Mouse (Mus musculus): ENCODE data around the gene Zfp119b. TPM values are rescaled to one million over a fixed set of nuclear protein-coding genes. Genes with fewer than 3 reads are reported as not detected.

The Zfp119b gene
- polyA plus RNA-seq (2012; rRNA removed): not detected in 2 replicates

GRCm38 (mm10) chr17:55949400-55949799, at the start of gene Zfp119b:
Gene Zfp119b (minus strand): TSS chr17:55949500.

GRCm38 (mm10) chr17:55986030-55986961, 37.0 kb upstream of the Zfp119b start, which contains the start of gene Fsd1:
Gene Fsd1 (plus strand): TSS chr17:55986509.

GRCm38 (mm10) chr17:55969966-55970891, 20.9 kb upstream of the Zfp119b start, which contains the start of gene Shd:
Gene Shd (plus strand): TSS chr17:55970467.

GRCm38 (mm10) chr17:55958918-55959728, 9.8 kb upstream of the Zfp119b start, which contains the start of gene Yju2:
Gene Yju2 (plus strand): TSS chr17:55959099.

GRCm38 (mm10) chr17:55952447-55953027, 3.2 kb upstream of the Zfp119b start, which contains the start of gene Ebi3:
Gene Ebi3 (plus strand): TSS chr17:55952640.

Other genes starting within 250 kb of the Zfp119b start
- gene Pot1b, start 236.9 kb downstream of the Zfp119b start, polyA plus RNA-seq (2012; rRNA removed): 0.16 and 0.18 TPM in 2 replicates
- gene Adgre4, start 199.5 kb downstream of the Zfp119b start, polyA plus RNA-seq (2012; rRNA removed): 0.14 and 0.15 TPM in 2 replicates
- not detected in 2 replicates for gene Zfp119a, start 70.6 kb downstream of the Zfp119b start, polyA plus RNA-seq (2012; rRNA removed)
- 0.03 and 0.10 TPM in 2 replicates for gene Zfp959, start 57.4 kb downstream of the Zfp119b start, polyA plus RNA-seq (2012; rRNA removed)
- gene Ebi3, start 3.1 kb upstream of the Zfp119b start, polyA plus RNA-seq (2012; rRNA removed): 1.7 and 3.1 TPM in 2 replicates
- 2.5 and 2.8 TPM in 2 replicates for gene Yju2, start 9.6 kb upstream of the Zfp119b start, polyA plus RNA-seq (2012; rRNA removed)
- 1.0 and 2.0 TPM in 2 replicates for gene Shd, start 21.0 kb upstream of the Zfp119b start, polyA plus RNA-seq (2012; rRNA removed)
- 0.23 and 0.35 TPM in 2 replicates for gene Fsd1, start 37.0 kb upstream of the Zfp119b start, polyA plus RNA-seq (2012; rRNA removed)
- gene Stap2, start 56.1 kb upstream of the Zfp119b start, polyA plus RNA-seq (2012; rRNA removed): 35.8 and 36.1 TPM in 2 replicates
- 68.7 and 91.5 TPM in 2 replicates for gene Mpnd, start 56.2 kb upstream of the Zfp119b start, polyA plus RNA-seq (2012; rRNA removed)
- 56.0 and 61.6 TPM in 2 replicates for gene Sh3gl1, start 87.1 kb upstream of the Zfp119b start, polyA plus RNA-seq (2012; rRNA removed)
- gene Chaf1a, start 90.9 kb upstream of the Zfp119b start, polyA plus RNA-seq (2012; rRNA removed): 1.4 and 2.1 TPM in 2 replicates
- 25.8 and 28.1 TPM in 2 replicates for gene Ubxn6, start 125.5 kb upstream of the Zfp119b start, polyA plus RNA-seq (2012; rRNA removed)
- 22.5 and 23.4 TPM in 2 replicates for gene Hdgfl2, start 130.1 kb upstream of the Zfp119b start, polyA plus RNA-seq (2012; rRNA removed)
- gene Plin4, start 160.3 kb upstream of the Zfp119b start, polyA plus RNA-seq (2012; rRNA removed): 10.9 and 12.4 TPM in 2 replicates
- gene Plin5, start 168.1 kb upstream of the Zfp119b start, polyA plus RNA-seq (2012; rRNA removed): 0.91 and 1.1 TPM in 2 replicates
- gene Lrg1, start 172.5 kb upstream of the Zfp119b start, polyA plus RNA-seq (2012; rRNA removed): 20.4 and 44.5 TPM in 2 replicates
- 4.3 and 10.0 TPM in 2 replicates for gene Sema6b, start 190.8 kb upstream of the Zfp119b start, polyA plus RNA-seq (2012; rRNA removed)
- gene Tnfaip8l1, start 213.0 kb upstream of the Zfp119b start, polyA plus RNA-seq (2012; rRNA removed): 1.9 and 2.3 TPM in 2 replicates
- gene Mydgf, start 234.4 kb upstream of the Zfp119b start, polyA plus RNA-seq (2012; rRNA removed): 58.8 and 74.9 TPM in 2 replicates